Mouse (Mus musculus): ENCODE measurements around the gene Dennd6a.
"Not testable (repeated sequence)": the region's sequence is repeated elsewhere in the genome, so short reads cannot be mapped to it uniquely, and the experiment has no call there.

The Dennd6a gene

GRCm38 (mm10) chr14:26643006-26643624 is 69.5 kb downstream of the Dennd6a start:
- no peak for DNase-seq (ENCODE audit: low spot score)

DNA sequence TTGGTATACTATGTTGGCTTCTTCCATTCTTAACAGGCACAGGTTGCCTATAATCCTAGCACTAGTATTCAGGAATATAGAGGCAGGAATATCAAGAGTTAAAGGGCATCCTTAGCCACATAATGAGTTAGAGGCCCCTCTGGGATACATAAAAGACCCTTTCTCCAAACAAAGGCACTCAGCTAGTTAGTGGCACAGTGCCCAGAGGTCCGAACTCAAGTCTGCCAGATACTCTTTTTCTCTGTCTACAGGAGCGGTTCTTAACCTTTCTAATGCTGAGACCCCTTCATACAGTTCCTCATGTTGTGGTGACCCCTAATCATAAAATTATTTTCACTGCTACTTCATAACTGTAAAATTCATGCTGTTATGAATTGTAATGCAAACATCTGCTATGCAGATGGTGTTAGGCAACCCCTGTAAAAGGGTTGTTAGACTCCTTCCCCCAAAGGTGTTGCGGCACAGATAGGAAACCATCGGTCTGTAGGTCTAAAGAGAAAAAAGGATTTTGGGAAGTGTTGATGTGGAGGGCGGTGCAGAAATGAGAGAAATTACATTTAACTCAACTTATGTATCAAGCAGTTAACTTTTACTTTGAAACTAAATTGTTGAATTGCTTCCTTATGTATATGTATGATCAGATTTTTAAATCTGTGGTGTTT is 72.5 kb downstream of the Dennd6a start:
- no peak for DNase-seq (ENCODE audit: low spot score)

GRCm38 (mm10) chr14:26647811-26648210 is 74.2 kb downstream of the Dennd6a start:
- no peak for DNase-seq (ENCODE audit: low spot score)

- DNase-seq (ENCODE audit: low spot score), result no peak
Observed at GRCm38 (mm10) chr14:26651901-26652300, 78.2 kb downstream of the Dennd6a start.

DNA sequence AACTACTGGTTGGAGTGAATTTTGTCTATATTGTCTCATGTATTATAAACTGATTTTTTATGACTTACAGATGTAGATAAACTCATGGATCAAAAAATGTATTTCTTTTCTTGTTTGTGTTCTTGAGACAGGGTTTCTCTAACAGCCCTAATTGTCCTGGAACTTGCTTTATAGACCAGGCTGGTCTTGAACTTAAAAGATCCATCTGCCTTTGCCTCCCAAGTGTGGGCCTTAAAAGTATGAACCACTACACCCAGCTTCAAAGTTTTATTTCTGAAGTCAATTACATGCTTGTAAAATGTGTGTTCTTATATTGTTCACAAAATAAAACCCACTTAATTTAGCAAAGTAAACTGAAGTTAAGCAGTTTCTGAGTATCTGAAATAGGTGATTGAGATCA is 84.5 kb downstream of the Dennd6a start:
- DNase-seq (ENCODE audit: low spot score), result no peak

GRCm38 (mm10) chr14:26660233-26660632 is 86.6 kb downstream of the Dennd6a start:
- DNase-seq (ENCODE audit: low spot score), result no peak

- no peak for DNase-seq (ENCODE audit: low spot score)
Observed at GRCm38 (mm10) chr14:26662016-26662415, 88.4 kb downstream of the Dennd6a start.

DNA sequence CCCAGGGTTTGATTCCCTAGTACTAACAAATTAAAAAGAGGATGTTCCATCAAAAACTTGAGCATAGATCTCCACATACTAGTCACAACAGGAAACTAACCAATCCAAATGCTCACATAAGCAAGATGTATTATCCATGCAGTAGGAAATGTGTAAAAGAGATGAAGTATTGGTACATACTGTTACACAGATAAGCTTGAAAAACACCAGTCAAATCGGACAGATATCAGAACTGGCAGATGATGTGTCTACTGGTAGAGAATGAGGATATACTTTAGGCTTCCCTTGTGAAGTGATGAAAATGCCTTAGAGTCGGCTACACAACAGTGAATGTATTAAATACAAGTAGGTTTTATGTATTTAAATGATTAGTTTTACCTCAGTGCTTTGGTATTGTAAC is 88.8 kb downstream of the Dennd6a start:
- DNase-seq (ENCODE audit: low spot score), result no peak

- no peak for DNase-seq (ENCODE audit: low spot score)
Observed at GRCm38 (mm10) chr14:26663851-26664250, 90.2 kb downstream of the Dennd6a start.

- no peak for DNase-seq (ENCODE audit: low spot score)
Observed at GRCm38 (mm10) chr14:26667991-26668370, 94.3 kb downstream of the Dennd6a start.

GRCm38 (mm10) chr14:26668371-26669291 is 95.0 kb downstream of the Dennd6a start:
- peak; percentile 18 for DNase-seq (ENCODE audit: low spot score)

DNA sequence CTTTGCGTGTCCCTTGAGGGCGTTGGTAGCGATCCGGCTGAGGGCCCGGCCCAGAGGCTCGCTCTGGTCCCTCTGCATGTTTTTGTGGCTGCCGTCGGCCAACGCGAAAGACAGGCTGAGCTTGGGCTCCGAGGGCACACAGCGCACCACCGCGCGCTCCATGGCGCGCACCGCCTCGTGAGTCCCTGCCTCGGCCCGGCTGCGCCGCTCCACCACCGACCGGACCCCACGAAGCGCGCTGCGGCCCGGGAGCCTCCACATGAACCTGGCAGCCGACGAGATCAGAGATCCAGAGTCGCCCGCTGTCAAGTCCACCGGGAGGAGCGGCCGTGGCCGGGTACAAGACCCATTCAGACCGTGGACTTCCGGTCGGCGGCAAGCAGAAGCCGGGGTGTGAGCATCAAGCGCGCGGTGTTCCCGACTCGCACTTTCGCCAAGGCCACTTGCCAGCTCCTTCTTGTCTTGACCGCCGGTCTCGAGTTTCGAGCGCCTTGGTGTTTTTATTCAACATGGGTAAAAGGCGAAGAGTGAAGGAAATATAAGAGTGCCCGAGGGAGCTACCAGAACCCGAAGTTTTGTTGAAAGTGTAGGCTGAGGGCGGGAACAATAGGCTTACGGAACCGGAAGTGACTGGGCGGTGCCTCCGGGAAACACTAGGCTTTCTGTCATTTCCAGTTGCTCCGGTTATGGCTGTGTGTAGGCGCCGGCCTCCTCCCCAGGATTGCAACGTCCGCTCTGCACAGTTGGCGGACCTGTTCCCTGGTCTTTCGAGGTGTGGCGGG is 95.8 kb downstream of the Dennd6a start, which contains the start of gene Pde12:
Pde12 (minus strand) TSS at position 592 of the 782 bp plus-strand sequence.
- DNase-seq (ENCODE audit: low spot score), result peak; percentile 88

- no peak for DNase-seq (ENCODE audit: low spot score)
Observed at GRCm38 (mm10) chr14:26670964-26671363, 97.3 kb downstream of the Dennd6a start.

DNA sequence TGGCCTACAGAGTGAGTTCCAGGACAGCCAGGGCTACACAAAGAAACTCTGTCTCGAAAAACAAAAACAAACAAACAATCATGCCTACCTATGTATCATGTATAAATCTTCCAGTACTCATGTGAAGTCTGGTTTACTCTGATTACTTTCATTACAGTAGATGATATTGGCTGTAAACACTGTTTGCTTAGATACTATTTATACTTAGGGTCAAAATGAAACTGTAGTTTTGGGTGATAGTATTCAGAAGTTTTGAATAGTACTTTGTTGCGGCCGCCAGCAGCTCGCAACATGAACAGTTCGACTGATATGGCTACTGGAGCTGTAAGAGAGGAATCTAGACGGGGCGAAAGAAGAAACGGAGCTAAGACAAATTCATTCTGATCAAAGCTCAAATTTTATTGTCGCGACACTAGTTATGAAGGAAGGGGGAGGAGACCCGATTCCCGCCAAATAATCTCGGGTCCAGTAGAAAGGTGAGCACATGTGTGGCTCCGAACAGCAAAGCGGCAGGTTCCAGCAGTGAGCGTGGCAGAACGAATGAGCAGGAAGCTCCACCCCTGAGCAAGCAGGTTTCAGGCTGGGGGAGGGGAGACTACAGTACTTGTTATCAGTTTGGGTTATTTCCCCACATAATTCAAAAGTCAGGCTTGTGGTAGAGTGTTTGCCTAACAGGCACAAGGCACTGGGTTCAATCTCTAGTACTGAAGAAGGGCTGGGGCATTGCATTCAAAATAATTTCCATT is 98.4 kb downstream of the Dennd6a start:
- DNase-seq (ENCODE audit: low spot score), result not testable (repeated sequence)

- not testable (repeated sequence) for DNase-seq (ENCODE audit: low spot score)
Observed at GRCm38 (mm10) chr14:26674476-26675169, 101.0 kb downstream of the Dennd6a start.

- DNase-seq (ENCODE audit: low spot score), result no peak
Observed at GRCm38 (mm10) chr14:26675371-26675770, 101.7 kb downstream of the Dennd6a start.

DNA sequence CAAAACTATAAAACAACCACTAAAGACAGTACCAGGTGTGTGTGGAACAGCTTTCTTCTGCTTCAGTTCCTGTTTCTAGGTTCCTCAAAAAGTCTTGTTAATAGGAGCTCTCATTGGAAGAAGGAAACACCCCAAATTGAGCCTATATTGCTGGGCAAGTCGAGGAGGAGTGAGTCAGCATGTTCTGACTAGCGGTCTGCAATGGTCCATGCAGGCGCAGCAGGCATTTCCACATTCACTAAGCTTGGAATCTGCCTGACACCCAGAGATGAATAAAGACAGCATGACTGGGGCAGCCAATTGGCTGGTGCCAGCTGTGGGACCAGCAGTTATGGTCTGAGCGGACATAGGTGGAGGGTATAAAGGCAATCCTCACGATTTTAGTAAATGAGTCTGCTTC is 102.1 kb downstream of the Dennd6a start:
- DNase-seq (ENCODE audit: low spot score), result no peak

Data from lung, postnatal 25 days (tissue).